Mouse (Mus musculus) heart, postnatal 36 days (tissue): Measurements from ENCODE around the gene Mast4. TPM values are rescaled to one million over a fixed set of nuclear protein-coding genes. Genes with fewer than 3 reads are reported as not detected.

Source experiments
- DNase-seq, 2 experiments: peaks; one replicate each; pipeline ENCODE4 v3.0.0; 2021 to 2022
- intact Hi-C: fragments of 180-260 bp; cut with DNase I; formaldehyde crosslinking; loops from one replicate; pipeline ENCODE4 v1.15.1; 2025
- total RNA-seq, 2 experiments: library from RNA; stranded (reverse); gene quantifications; 2 replicates each; pipeline ENCODE4 v1.2.3; 2021

Gene Mast4
- total RNA-seq, 2 experiments from 2014 or later = 26.8 to 29.3 TPM

GRCm38 (mm10) chr13:103135224-103135883 lies 198.9 kb downstream of the Mast4 start:
- DNase-seq = no peak
- intact Hi-C loops = no loop called here

- intact Hi-C loops = no loop called here
- no peak for DNase-seq
Observed at GRCm38 (mm10) chr13:103131781-103132180, 202.5 kb downstream of the Mast4 start.

GRCm38 (mm10) chr13:103129130-103129797 lies 205.0 kb downstream of the Mast4 start:
- intact Hi-C loops = loop anchor here (5.0 kb wide), 1 partner anchor 513 kb away; no protein-coding TSS in a partner anchor
- DNase-seq = no peak

- no peak for DNase-seq
- intact Hi-C loops = loop anchor here (5.0 kb wide), 1 partner anchor 514 kb away; no protein-coding TSS in a partner anchor
Observed at GRCm38 (mm10) chr13:103128729-103129128, 205.6 kb downstream of the Mast4 start.

GRCm38 (mm10) chr13:103127594-103127993 lies 206.7 kb downstream of the Mast4 start:
- intact Hi-C loops = loop anchor here (5.0 kb wide), 1 partner anchor 515 kb away; no protein-coding TSS in a partner anchor
- DNase-seq = no peak

- DNase-seq = no peak
- intact Hi-C loops = loop anchor here (5.0 kb wide), 1 partner anchor 316 kb away; no protein-coding TSS in a partner anchor
Observed at GRCm38 (mm10) chr13:103123716-103124115, 210.6 kb downstream of the Mast4 start.

- no peak for DNase-seq
- intact Hi-C loops = loop anchor here (5.0 kb wide), 1 partner anchor 315 kb away; no protein-coding TSS in a partner anchor
Observed at GRCm38 (mm10) chr13:103121796-103122792, 212.2 kb downstream of the Mast4 start.

GRCm38 (mm10) chr13:103120669-103121131 lies 213.6 kb downstream of the Mast4 start:
- intact Hi-C loops = loop anchor here (5.0 kb wide), 1 partner anchor 313 kb away; no protein-coding TSS in a partner anchor
- no peak for DNase-seq

GRCm38 (mm10) chr13:103119728-103120127 lies 214.6 kb downstream of the Mast4 start:
- intact Hi-C loops = loop anchor here (5.0 kb wide), 1 partner anchor 312 kb away; no protein-coding TSS in a partner anchor
- DNase-seq = no peak

GRCm38 (mm10) chr13:103115116-103115515 lies 219.2 kb downstream of the Mast4 start:
- intact Hi-C loops = no loop called here
- no peak for DNase-seq

GRCm38 (mm10) chr13:103114274-103114673 lies 220.0 kb downstream of the Mast4 start:
- intact Hi-C loops = loop anchor here (5.0 kb wide), 2 partner anchors 207 to 437 kb away; no protein-coding TSS in a partner anchor
- peak; percentile 70 to 75 for DNase-seq

- intact Hi-C loops = loop anchor here (1.0 to 5.0 kb wide), 3 partner anchors 13 to 433 kb away; no protein-coding TSS in a partner anchor
- peak; percentile 69 to 79 for DNase-seq
Observed at GRCm38 (mm10) chr13:103109872-103110271, 224.4 kb downstream of the Mast4 start.

- intact Hi-C loops = no loop called here
- DNase-seq = no peak
Observed at GRCm38 (mm10) chr13:103107362-103107761, 226.9 kb downstream of the Mast4 start.

- no peak for DNase-seq
- intact Hi-C loops = no loop called here
Observed at GRCm38 (mm10) chr13:103102598-103102997, 231.7 kb downstream of the Mast4 start.

- peak; percentile 66 for DNase-seq
- intact Hi-C loops = loop anchor here (1.0 to 5.0 kb wide), 2 partner anchors 13 to 139 kb away; no protein-coding TSS in a partner anchor
Observed at GRCm38 (mm10) chr13:103096346-103097150, 237.7 kb downstream of the Mast4 start.

- no peak for DNase-seq
- intact Hi-C loops = loop anchor here (5.0 kb wide), 1 partner anchor 138 kb away; no protein-coding TSS in a partner anchor
Observed at GRCm38 (mm10) chr13:103095491-103095890, 238.8 kb downstream of the Mast4 start.

- DNase-seq = no peak
Observed at GRCm38 (mm10) chr13:103094595-103094994, 239.7 kb downstream of the Mast4 start.

GRCm38 (mm10) chr13:103093713-103094112 lies 240.6 kb downstream of the Mast4 start:
- intact Hi-C loops = no loop called here
- DNase-seq = no peak

More at GRCm38 (mm10) chr13:103094595-103094994, 239.7 kb downstream of the Mast4 start:
- intact Hi-C loops = no loop called here

GRCm38 (mm10) chr13:103085540-103086121 lies 248.7 kb downstream of the Mast4 start:
- intact Hi-C loops = no loop called here
- no peak for DNase-seq
